Mouse (Mus musculus): ENCODE data around the gene Fgf9.

DNA sequence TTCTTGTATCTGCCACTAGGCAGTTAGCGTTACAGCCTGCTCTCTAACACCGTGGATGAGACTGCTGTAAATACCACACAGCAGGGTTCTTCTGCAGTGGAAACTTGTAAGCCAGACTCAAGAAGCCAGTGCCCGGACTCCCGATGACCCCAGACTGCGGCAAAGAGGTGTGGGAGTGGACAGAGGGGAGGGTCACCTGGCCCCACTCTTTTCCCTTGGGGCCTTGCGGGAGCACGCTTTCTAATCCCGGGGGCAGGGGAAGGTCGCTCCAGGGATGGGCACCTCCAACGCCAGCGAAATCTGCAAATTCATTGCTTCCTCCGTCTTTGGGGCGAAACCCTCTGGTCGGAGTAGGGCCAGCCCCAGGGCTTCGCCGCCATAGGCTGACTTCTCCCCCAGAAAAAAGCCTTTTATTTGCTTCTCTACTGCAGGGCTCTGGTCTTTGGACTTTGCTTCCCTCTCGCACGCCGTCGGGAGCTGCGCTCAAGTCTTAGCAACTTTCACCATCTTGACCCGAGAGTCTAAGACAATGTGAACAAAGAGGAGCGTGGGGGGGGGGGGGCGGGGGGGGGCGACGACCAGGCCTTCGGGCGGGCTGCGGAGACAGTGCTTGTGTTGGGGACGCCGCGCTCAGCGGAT is at the start of gene Fgf9:
- TF ChIP-seq CTCF (conservative IDR thresholded peaks at IDR 0.05; ENCODE audit: low read length) (no peak), NANOG (IDR thresholded peaks at IDR 0.05; ENCODE audit: borderline replicate concordance, low read length) (no peak)
